Mouse (Mus musculus) monocyte, adult 5-6 weeks (primary cell): Measurements from ENCODE around the gene Tsc2. TPM values are rescaled to one million over a fixed set of nuclear protein-coding genes. Genes with fewer than 3 reads are reported as not detected.

Experiments used
- ATAC-seq: fragments of 153-309, 156-312 bp; replicated peaks from 2 replicates; pipeline ENCODE4 v1.8.0; 2017; ENCODE audit warnings: mild to moderate bottlenecking; ENCODE audit not compliant: low TSS enrichment, insufficient number of reproducible peaks, severe bottlenecking, poor library complexity, low FRiP score
- total RNA-seq: library from RNA; stranded (forward); fragments of 200-1000, 200-491, 200-594 nt; gene quantifications from 3 replicates; pipeline ENCODE4 v1.2.3, GENCODE M21; 2017

The Tsc2 gene
- total RNA-seq, 1 experiment from 2014 or later: 20.2 TPM

DNA sequence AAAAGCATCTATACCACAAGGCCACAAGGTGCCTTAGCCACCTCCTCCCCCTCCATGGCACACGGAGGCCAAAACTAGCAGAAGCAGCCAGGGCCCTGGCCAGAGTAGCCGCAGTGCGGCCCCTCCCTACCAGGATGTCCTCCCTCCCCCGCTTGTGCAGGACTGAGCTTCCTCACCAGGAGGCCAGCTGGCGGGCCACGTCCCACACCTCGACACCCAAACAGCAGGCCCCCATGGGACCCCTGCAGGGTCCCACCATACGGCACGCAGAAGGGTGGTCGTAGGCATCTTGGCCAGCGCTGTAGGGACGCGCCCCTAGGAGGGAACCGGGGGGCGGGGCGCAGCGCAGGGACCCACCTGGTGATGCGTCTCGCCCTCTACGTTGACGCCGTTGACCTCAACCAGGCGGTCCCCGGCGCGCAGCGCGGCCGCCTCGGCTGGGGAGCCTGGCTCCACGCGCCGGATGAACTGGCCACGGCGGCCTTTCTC, 17.2 kb upstream of the Tsc2 start:
- no peak for ATAC-seq

DNA sequence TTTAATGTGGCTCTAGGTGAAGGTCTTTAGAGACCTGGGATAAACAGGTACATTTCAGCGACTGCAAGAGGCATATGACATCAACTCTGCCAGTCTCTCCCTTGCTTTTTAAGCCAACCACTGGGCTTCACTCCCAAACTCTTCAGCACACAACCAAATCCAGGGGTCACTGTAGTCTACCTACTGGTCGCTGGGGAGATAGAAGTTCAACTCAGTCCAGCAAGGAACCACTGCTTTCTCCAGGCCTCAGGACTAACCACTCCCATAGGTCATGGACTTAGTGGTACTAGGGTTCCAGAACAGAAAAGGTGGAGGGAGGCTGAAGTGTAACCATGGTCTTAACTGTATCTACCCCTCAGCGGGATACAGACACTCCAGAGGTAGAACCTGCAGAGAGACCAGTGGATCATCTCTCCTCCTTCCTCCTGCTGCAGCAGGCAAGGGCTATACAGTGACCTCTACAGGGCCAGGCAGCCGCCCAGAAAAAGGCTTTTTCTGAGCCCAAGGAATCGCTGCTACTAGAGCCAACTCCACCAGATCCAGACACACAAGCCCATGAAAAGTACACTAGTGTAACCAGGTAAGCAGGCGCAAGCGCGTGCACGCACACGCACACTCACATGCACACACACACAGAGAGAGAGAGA, 16.4 kb upstream of the Tsc2 start:
- ATAC-seq: no peak

DNA sequence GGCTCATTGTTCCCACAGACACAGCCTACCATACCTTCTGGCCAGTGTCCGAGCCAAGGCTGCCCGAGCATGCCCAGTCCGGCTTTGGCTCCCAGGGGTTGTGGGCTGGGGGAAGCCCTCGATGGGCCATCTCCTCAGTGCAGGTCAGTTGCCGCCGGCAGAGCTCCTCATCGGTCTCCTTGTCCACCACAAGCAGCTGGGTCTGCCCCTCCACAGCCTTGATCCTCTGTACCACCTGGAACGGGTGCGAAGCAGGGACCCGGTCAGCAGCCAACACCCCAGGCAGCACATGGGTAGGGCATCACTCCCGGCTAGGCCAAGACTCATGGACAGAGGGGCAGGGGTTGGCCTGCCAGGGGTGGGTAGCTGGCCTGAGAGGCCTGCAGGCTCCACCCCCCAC, 15.1 kb upstream of the Tsc2 start:
- ATAC-seq: no peak

DNA sequence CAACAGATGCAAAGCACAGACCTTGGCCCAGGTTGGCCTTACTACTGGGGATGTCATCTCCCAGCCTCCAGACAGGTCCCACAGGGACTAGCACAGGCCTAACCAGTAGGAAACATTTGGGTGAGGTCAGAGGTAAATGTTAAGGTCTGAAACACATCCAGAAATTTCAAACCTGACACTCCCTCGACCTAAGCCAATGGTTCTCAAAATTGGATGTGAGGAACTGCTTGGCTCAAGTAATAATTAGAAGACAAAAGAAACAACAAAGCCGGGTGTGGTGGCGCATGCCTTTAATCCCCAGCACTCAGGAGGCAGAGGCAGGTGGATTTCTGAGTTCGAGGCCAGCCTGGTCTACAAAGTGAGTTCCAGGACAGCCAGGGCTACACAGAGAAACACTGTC, 14.0 kb upstream of the Tsc2 start:
- ATAC-seq: no peak

DNA sequence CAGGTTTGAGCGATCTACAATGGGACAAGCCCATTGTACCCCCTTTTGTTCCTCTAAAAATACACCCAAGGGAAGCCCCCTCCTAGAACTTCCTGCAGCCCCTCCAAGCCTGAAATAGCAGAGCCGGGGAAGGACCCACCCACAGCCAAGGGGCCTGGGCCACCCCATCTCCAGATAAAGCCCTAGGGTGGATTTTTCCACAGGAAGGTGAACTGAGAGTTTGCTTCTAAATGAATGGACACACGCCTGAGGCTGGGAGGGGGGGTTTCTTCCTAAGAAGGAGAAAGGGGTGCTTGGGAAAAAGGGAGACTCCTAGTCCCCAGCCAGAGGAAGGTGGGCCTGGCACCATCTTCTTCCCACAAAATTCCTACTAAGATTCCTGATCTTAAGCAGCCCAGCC, 13.5 kb upstream of the Tsc2 start:
- no peak for ATAC-seq

DNA sequence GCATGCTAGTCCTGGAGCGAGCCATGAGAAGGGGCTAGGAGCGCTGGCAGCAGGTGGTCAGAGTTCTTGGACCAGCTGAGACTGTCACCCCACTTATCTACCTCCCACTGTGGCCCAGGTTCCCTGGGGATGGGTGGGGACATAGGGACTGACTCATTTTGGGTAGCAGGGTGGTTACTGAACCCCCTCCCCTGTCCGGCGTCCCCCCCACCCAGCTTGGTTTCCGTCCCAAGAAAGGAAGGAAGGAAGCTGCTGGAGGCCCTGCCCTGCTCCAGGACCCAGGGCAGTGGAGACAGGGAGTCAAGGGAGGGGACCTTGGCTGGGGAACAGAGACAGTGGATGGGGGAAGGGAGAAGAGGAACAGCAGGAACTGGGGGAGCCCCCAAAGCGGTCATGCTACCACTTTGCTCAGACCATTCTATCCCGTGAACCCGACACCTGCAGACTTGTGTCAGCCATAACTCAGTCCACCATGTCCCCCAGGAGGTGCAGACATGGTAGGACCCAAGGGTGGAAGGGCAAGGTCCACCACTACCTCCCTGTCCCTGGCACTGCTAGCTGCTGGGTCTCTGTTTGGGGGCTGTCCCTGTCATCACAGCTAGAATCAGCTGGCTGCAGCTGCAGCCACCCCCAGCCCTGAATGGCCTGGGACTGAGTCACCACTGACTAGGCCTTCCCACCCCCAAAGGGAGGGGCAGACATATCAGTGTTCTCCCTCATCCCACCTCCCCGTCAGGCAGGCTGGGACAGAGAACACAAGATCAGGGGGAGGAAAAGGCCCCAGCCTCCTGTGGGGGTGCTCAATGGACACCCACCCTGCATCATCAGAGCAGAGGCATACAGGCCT, 12.7 kb upstream of the Tsc2 start:
- no peak for ATAC-seq

DNA sequence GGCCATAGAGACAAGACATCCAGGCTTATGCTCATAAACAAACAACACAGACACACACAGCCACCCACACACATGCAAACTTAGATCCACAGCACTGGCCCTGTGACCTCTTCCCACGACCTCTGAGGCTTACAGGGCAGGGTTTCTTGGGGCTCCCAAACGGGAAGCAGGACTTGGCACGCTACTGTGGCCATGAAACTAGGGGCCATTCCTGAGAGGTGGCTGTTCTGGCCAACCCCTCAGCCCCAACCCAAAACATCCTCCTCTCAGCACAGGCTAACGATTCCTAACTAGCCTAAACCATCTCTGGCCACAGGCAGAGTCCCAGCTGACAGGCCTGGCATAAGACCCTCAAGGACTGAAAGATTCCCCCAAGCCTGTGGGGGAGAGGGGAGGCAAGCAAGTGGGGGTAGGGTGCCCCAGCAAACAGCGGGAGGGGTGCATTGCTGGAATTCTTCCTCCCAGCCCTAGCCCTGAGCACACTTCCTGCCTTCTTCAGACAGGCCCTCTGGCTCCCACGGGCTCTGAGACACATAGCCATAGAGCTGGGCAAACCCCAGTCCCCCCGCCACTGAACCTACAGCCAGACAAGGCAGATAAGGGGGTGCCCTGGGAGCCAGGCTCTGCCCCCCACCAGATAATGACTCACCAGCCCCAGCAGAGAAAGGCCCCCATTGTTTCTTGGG, 11.7 kb upstream of the Tsc2 start:
- no peak for ATAC-seq

DNA sequence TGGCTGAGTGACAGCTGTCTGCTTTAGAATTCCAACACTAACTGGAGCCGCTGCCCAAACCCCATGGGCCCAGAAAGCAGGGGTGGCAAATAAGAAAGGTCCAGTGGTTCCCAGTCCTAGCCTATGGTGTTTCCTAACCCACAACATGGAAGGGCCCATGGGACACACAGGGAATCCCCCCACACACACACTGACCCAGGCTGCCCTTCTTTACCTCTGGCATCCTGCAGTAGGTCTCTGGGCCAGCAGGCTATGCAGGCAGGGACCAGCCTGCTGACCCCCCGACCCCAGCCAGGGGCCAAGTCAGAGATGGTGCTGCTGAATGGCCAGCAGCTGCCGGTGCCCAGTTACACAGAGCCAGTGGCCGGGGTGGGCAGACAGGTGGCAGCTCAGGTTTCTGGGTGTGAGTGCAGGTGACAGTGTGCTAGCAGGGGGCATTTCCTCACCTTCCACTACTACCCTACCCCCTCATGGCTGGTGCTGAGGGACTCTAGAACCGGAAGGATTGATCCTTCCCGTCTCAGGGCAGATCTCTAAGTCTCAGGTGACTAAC, 10.4 kb upstream of the Tsc2 start:
- ATAC-seq: no peak

DNA sequence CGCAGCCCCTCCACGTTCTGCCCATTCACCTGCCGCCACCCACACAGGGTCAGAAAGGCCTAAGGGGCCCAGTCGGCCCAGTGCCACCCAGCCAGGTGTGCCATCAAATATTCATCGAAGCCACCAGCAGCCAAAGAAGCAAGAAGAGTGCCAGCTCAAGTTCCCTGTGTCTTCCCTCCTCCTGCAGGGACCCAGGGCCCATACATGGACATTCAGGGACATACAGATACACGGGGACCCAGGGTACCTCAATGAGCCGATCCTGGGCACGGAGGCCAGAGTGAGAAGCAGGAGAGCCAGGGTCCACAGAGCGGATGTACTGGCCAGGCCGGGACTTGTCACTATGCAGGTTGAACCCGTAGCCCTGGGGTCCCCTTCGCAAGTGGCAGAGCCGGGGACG, 9.5 kb upstream of the Tsc2 start:
- ATAC-seq: no peak

DNA sequence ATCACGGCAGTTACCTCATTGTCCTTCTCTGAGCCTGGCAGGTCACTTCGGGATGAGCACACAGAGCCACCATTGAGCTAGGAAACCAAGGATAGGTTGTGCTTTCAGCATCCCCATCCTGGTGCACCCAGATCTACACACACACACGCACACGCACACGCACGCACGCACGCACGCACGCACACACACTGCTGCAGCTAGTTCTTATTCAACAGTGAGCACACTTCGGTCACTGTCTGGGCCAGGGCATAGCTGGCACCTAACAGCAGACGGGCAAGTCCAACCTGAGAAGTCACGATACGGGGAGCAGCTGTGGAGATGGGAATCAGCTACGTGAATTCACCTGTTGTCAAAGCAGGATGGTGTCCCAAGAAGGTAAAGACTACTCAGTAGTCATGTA, 8.2 kb upstream of the Tsc2 start:
- no peak for ATAC-seq

DNA sequence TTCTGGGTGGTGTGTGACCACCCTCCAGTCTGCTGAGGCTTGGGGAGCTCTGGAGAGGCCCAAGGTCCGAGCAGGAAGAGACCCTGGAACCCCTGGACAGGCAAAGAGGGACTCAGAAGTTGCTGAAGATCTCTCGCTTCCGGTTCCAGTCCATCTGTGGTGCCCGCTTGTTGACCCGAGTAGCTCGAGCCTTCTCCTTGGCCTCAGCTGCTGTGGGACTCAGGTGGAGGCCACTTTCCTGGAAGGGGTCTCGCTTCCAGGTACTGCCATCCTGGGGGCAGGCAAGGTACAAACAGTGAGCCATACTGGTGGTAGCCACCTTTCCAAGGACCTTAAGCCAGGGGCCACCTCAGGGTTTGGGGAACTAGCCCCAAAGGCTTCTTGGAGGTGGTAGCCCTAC, 7.7 kb upstream of the Tsc2 start:
- ATAC-seq: no peak

DNA sequence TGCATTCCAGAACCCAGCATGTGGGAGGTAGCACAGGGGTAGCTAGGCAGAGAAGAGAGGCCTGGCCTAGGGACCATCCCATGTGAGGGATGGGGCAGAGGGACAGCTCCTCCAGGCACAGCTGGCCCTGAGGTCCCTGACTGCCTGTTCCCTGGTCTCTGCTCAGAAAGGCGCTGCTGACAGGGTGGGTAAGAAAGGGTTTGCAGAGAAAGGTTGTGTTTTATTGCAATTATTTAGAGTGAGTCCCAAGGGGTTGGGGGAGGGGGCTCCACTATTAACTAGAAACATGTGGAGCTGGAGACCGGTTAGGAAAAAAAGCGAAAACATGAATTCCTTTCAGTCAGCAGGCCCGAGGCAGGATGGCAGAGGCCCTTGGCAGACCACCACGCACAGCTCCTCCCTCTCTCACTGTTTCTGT, 7.2 kb upstream of the Tsc2 start:
- ATAC-seq: no peak

DNA sequence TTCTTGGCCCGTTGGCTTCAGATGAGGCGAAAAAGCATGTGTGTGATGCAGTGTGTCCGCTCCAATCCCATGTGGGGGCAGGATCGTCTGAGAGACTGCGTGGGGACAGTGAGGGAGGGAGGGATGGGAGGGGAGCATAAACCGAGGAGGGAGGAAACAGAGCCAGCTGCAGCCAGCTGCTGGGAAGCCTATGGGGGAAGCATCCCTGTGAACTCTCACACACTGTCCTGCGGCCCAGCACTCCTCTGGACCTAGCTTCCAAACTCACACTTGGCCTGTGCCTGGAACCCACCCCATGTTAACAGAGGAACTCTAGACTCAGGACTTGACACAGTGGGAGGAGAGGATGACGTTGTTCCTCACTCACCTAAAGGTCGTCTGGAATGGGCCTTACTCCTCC, 6.4 kb upstream of the Tsc2 start:
- ATAC-seq: no peak

DNA sequence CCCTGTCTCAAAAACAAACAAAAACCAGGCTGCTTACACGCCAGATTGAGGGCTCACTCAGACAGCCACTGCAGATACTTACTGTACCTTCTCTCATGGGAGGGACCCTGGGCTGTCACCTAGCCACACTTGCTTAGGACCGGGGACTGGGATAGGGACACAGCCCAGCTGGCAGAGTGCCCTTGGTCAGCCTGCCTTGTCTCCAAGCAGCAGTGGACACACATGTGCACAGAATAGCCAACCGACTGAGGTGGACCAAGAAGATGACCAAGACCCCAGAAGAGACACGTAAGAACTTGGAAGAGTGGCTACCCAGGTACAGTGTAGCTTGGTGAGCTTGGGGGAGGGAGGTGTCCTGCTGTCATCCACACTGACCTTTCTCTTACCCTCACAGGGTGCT, 5.8 kb upstream of the Tsc2 start:
- no peak for ATAC-seq

DNA sequence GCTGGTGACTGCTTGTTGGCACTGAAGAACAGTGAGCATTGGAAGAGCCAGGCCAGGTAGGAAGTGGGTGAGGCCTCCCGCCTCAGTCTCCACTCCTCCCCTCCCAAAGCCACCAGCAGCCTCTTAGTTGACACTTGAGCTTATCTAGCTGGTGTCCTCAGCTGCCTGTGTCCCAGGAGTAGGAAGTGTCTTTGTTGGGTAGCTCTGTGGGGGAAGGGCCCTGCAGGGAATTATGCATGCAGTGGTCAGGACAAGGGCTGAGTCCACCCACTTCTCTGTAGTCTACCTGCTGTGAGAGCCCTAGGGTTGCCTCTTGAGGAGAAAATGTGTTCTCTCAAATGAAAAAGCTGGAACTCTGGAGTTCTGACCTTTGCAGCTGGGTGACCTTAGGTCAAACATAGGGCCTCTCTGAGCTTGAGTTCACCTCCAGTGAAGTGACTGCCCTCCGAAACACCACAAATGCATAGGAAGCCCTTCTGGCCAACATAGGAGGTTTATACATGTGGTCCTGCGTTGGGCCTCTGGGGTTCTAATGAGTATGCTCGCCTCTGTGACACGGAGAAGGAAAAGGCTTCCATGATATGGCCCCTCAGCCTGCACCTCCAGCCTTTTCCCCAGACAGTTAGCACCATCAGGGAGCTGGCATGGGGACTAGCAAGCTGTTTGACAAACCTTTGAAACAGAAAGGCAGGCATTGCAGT, 4.5 kb upstream of the Tsc2 start:
- ATAC-seq: no peak

DNA sequence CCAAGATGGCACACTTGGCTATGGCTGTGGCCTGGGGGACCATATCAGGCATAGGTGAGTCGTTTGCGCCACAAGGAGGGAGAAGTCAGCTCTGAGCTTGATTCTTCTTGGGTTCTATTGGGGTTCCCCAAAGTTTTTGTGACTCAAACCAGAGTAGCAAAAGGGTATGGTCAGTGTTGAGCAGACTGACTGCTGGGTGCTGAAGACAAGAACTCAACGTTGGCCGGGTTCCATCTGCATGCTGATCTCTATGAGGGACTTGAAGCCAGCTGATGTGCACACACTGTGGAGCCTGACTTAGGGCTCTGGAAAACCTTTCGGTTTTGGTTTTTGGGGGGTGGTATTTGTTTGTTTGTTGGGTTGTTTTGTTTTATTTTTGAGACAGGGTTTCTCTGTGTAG, 3.3 kb upstream of the Tsc2 start:
- no peak for ATAC-seq

DNA sequence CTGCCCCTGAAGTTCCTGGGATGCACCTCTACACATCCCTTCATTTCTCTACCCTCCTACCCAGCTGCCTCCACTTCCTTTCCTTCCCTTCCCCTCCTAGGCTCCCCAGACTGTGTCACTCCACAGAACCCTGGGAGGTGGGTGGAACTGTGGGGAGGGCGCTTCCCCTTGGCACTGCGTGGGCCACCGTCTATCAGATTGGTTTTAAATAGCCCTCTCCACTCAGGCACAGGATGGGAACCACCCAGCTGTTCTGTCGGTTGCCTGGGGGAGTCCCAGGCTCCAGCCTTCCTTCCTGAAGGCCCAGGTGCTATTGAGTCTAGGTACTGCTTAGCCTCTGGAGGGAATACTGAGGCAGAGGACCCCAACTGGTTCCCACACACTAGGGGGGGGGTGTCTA, 2.6 kb upstream of the Tsc2 start:
- no peak for ATAC-seq

DNA sequence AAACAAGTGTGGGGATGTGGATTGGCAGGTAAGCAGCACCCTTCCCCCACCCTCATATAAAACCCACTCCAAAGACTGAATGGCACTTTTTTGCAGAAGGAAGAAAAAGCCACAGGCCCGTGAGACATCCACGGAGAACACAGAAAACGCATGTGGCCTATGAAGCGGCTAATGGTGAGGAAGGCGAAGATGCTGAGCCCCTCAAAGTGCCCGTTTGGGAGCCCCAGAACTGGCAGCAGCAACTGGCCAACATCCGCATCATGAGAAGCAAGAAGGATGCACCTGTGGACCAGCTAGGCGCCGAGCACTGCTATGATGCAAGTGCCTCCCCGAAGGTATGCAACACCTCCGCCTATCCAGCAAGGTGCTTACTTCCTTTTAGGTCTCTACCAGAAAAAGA, 1.4 kb upstream of the Tsc2 start:
- no peak for ATAC-seq
